Mouse (Mus musculus) kidney, postnatal 14 days (tissue): ENCODE data around the gene Clk2.

Experiments used
- DNase-seq: peaks from one replicate; pipeline ENCODE4 v3.0.0; 2022; ENCODE audit warnings: mixed read lengths

The Clk2 gene

DNA sequence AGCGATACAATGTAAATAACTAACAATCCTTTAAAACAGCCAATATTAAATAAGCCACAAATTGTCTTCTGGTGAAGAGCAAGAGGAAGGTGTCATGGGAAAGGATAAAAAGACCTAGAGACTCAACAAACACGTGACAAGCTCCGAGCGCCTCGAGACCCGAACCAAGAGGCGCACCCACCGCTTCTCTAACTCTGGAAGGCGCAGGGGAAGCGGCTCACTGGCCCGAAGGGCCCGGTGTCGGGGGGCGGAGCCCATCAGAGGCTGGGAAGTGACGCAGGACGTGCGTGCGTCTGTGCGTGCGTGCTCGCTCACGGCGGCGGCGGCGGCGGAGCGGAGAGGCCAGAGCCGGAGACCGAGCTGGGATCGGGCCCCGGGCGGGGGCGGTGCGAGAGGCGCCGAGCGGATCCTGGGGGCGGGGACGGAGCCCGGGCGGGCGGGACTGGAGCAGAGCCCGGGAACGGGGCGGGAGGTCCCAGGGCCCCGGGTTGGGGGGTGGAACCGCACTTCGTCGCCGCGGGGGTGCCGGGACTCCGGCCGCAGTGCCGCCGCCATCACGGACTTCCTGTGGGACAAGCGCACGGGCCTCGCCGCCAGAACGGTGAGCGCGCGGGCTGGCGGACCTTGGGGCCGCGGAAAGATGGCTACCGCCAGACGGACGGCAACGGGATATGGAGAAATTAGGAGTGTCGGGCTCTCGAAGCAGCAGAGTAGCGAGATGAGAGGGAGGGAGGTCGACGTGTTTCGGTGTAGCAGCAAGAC is at the start of gene Clk2:
TSS of gene Clk2 (plus strand) at position 290 of the 762 bp plus-strand sequence.
- peak; percentile 97 for DNase-seq

DNA sequence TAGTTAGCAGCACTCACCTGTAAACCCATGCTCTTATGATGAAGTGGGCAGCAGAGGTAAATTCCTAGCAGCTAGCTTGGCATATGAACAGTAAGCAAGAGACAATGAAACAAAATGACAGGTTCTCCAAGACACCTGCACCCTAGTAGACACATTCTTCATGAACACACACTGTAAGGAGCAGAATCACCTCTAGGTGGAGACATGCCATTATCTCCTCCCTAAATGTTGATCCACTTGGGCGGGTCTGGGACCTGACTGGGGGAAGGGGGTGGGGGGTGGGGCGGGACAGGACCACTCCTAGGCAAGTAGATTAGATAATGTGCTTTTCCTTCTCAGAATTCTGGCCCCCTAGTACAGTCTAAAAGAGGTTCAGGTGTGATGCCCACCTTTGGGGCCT is 49.1 kb upstream of the Clk2 start:
- peak; percentile 60 for DNase-seq

DNA sequence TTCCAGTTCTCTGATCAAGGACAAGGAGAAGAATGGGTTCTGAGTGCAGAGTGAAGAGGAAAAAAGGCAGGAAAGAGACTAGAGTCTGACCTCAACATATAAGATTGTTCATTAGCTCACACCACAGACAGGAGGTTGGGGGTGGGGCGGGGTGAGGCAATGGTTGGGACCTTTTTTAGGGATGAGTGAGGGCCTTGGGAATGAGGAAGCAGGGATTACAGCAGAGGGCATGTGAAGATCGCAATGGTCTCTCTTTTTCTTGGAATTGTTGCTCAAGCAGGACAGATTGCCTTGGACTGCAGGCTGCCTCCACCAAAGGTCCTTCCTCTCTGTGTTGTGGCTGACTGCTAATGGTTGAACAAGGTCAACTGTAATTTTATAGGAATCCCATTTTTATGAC is 41.3 kb upstream of the Clk2 start:
- no peak for DNase-seq

DNA sequence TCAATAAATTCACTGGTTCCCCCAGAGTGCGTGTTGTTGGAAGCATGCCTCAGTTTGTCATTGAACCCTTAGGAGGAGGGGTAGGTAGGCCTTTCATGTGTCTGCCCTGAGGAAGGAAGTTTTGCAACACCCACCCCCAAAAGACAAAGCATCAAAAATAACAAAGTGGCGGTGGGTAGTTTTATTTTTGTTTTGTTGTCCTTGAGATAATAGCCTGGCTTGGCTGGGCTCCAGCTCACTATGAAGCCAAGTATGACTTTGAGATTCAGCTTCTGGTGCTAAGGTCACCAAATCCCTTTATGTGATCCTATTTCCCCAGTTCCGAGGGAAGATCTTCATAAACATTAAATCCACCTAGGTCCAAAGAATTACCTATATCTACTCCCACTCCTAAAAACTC is 40.4 kb upstream of the Clk2 start:
- peak; percentile 43 for DNase-seq

DNA sequence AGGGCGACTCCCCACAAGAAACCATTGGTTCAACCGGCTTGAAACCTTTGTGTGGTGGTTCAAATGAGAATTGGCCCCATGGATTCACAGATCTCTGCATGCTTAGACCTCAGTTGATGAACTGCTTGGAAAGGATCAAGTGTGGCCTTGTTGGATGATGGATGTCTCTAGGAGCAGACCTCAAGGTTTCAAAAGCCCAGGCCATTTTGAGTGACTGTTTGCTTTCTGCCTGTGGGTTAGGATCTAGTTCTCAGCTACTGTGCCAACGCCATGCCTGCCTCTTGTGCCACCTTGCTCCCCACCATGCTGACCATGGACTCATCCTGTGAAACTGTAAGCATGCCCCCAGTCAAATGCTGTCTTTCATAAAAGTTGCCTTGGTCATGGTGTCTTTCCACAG is 38.6 kb upstream of the Clk2 start:
- no peak for DNase-seq

DNA sequence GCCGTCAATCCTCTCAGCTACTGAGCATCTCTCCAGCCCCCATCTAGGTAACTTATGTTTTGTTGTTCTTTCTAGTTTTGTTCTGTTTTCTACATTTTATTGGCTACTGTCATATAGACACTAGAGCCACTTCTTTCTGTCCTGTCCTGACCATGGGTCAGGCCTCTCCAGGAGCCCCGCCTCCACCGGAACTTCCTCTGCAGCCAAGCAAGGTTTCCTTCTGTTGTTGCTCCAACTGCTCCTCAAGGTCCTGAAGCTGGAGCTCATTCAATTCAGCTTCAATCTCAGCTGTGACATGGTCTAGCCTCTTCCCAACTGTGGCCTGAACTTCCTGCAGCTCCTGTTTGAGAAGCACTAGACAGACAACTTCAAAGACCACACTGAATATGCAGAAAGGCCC is 34.7 kb upstream of the Clk2 start:
- DNase-seq = no peak

DNA sequence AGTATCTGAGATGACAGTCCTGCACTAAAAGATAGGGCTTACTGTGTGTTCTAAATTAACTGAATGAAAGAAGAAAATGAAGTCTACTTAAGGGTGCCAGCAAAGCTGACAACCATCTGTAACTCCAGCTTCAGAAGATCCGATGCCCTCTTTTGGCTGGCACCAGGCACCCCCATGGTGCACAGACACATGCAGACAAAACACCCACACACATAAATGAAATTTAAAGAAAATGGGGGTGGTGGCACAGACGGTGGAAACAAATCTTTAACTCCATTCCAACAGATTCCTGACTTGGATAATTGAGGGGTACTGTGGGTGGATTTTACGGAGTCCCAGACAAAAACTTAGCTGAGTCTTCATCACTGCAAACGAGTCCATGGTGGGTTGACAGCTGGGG is 32.8 kb upstream of the Clk2 start:
- DNase-seq = no peak

DNA sequence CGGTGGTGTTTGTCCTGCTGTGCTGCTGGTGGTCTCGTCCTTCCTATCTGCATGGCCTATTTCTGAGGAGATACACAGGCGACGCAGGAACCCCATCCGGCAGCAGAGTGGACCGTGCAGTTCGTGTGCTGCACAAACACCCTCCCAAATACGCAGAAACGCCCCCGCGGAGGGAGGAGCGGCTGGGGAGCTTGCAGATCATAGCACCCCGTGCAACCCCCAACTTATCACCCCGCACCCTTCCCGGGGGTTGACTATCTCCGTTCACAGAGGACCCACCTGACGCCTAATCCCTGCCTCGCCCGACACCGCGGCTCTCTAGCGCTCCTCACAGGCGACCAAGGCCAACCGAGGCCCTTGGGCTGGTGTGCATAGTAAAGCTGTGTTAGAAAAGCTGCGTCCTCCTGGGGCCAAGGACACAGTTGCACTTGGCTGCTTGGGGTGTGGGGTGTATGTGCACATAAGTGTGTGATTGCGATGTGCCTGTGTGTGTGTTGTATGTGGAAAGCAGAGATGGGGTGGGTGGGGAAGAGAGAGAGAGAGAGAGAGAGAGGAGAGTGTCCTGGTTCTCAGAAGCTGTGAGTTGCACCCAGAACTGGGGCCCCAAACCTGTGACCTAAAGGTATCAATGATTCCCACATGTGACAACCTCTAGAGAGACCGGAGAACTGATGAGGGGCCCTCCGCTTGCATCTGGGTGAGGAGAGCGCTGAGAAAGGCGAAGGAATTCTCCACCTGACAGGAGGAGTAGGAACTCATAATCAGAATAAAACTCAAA is 32.1 kb upstream of the Clk2 start:
- peak; percentile 17 for DNase-seq

DNA sequence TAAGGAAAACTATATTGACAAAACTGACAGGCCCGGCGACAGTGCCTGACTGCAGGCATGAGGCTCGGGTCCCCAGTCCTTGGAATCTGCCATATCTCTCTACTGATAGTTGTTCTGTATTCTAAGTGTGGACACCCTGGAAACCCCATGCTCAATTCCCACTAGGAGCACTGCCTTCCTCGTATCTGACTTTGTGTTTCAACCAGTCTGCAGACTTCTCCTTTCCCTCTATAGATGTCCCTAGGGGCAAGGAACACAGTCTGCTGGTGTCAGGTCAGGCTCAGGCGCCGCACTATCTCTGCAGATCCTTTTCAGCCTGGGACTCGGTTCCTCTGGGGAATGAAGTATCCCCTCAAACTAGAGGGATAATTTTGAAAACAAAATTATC is 31.5 kb upstream of the Clk2 start:
- DNase-seq = no peak

DNA sequence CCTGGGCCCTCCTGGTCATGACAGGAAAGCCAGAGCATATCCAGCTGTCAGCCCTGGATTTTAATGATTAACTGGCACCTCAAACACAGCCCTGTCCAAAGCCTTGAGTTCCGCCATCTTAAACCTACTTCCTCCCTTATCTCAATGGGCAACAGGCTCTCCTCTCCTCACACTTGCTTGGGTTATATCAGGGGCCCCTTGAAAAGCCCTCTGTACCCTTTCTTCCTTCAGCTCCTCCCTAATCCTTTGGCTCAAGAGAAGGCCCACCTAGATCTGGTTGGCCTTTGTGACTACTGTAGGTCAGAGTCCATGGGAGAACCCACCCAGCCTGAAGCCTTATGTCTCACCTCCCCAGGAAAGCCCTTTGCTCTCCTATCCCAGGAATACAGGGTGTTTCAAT is 30.8 kb upstream of the Clk2 start:
- DNase-seq = no peak

DNA sequence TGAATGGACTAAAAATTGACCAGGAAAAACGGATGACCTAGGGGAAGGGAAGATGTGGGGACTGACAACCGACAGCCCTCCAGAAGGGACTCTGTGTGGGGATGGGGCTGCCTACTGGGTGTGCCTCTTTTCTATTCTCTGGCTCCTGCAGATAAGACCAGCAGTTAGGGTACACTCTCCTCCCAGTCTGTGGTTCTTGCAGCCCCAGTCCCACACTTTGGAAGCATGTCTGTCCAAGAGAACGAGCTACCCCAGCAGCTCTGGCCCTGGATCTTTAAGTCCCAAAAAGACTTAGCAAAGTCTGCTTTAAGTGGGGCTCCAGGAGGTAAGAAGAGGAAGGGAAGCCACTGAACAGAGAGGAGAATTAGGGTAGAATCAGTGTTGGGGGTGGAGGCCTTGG is 28.6 kb upstream of the Clk2 start, which contains the start of gene Pklr:
TSS of gene Pklr (plus strand) at position 185 of the 400 bp plus-strand sequence.
- no peak for DNase-seq

DNA sequence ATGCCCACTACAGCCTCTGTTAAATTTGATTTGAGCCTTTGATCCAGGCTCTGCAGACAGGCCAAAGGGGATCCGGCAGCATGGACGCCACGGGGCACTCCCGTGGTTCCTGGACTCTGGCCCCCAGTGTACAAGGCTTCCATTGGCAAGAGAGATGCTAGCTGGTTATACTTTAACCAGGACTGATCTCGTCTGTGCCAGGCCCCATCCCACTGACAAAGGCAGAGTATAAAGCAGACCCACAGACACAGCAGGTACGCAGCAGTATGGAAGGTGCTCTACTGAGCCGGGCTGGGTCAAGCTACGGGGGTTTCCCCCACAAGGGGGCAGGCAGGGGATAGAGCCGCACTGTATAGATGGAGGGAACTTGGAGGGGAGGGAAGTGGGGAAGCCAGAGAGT is 28.2 kb upstream of the Clk2 start:
- peak; percentile 88 for DNase-seq

DNA sequence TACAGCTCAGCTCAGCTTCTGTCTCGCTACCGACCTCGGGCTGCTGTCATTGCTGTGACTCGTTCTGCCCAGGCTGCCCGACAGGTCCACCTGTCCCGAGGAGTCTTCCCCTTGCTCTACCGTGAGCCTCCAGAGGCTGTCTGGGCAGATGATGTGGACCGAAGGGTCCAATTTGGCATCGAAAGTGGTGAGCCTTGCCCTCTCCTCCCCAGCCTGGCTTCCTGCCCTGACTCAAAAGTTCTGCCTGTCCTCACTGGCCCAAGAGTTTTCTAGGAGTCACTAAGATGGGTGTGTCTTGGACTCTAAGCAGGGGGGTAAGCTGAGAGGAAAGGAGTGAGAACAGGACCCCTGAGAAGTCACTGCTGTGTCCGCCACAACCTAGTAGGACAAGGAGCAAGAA is 19.8 kb upstream of the Clk2 start:
- DNase-seq = peak; percentile 44

DNA sequence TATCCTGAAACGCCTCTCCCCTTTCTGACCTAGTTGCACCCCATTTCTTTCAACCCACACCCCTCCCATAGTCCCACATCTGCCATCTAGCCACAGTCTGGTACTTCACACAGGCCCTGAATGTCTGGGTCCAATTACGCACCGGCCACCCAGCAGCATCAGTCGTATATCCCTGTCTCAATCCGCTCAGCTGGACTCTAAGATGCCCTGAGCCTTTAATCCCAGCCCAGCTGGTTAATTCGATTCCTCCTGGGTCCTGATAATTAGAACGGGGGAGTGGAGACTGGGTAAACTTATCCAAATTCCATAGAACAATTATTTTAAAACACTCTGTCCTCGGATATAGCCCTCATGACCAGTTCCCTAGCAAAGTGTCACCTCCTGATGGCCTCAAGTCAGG is 19.0 kb upstream of the Clk2 start:
- DNase-seq = no peak

DNA sequence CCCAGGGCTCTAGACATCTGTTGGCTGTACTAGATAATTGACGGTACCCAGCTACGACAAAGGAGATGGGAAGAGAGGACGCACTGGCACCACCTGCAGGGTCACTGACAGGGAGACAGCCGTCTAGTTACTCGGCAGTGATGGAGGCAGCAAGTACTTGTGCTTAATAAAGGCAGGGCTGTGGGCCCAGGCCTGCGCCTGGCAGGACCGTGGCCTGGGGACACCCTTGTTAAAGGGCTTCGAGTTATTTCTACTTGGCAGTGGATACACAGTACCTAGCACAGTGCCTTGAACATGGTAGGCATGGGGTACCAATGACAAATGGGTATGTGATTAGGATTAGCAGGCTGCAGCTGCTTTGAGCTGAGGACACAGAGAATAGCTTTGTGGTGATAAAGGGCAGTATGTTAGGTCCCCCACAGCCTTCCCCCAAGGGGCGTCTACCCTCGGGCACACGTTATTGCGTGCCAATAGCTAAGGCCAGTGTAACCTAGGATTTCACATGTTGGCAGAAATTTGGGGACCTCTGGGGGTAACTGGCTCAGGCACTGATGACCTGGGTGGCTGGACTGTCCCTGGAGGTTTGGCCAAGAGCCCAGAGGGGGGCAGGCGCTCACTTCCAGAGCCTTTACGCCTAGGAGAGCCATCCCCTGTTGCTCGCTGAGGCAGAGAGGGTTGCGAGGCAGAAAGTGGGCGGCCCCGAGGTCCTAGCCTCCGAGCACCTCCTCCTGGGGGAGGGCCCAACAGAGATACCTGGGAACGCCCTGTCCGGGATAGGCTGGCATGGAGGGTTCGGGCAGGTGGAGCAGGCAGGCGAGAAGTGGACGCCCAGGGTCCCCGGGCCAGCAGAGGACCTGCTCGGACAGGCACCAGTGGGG is 17.3 kb upstream of the Clk2 start:
- DNase-seq = peak; percentile 74

DNA sequence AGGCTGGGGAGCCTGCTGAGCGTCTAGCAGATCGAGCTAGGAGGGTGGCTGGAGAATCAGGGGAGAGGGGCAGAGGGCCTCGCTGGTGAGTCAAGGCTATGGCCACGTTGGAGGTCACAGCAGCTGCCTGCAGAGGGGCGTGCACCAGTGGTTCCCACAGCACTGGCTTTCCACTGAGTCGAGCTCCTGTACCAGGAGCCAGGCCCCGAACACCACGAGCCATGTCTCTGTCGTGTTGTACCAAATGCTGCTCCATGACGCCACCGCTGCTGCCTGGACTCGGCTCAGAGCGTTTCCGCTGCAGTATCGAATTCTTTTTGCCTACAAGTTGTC is 16.6 kb upstream of the Clk2 start:
- no peak for DNase-seq

DNA sequence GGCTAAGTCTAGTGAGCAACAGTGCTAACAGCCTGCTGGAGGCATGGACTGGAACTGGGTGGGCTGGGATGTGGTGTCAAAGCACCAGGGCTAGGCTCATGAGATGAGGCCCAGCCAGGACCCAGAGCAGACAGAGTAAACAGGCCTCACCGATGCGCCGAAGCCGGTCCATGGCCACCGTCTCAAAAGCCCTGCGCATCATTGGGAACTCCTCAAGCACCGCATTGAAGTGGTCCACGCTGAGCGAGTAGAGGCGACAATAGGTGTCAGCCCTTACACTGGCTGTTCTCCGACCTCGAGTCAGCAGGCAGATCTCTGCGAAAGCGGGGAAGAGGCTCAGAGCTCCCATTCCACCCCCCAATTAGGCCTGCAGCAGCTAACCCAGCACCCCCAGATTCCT is 16.0 kb upstream of the Clk2 start:
- DNase-seq = no peak

DNA sequence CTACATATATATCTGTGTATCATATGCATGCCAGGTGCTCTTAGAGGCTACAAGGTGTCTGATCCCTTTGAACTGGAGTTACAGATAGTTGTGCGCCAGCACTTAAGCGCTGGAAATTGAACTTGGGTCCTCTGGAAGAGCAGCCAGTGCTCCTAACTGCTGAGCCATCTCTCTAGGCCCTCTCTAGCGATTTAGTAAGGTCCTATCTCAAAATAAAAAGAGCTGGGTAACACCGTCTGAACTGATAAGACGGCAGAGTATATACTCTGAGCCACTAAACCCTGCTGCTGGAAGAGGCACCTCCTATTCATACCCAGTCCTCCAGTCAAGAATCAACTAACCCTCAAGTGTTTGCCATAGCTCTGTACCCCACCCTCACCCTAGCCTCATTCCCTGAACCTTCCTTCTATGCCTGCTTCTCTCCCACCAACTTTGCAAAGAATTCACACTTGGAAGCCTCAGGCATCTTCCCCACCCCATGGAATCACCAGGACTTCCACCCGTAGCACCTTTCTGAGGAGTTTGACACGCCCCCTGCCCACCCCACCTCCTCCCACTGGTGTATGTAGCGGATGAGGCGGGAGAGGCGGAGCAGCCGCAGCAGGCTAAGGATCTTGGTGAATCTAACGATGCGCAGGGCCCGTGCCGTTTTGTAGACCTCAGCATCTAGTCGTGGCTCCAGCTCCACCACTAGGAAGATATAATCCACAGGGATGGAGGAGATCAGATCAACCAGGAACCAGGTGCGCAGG is 12.3 kb upstream of the Clk2 start:
- no peak for DNase-seq

DNA sequence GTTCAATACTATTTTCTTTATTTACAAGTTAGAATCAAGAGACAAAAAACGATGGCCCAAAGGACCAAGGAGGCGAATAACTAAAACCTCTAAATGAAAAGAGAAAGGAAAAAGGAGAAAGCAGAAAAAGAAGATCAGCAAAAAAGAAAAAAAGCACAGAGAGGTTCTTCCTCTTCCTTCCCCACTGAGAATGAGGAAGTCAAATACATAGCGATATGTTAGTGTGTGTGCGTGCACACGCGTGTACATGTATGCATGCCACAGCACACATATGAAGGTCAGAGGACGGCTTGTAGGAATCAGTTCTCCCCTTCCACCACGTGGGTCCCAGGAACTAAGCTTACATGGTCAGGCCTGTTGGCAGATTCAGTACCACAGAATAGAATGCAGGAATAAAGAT is 7.6 kb upstream of the Clk2 start:
- no peak for DNase-seq

DNA sequence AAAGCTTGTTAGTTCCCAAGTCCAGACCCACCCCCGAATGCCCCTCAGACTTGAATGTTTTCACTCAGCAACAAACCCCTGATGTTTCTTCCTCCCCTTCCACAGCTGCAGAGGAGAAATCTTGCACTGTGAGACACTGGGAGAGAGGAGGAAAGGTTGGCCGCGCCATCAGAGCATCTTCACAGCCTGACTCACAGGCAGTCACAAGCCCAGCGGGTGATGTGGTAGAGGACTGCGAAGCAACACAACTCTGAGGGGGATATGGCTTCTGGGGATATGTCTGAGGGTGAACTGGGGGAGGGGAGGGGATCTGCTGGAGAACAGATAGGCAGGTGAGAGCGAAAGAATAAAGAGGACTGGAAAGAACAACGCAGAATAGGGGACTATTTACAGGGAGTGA is 5.9 kb upstream of the Clk2 start:
- DNase-seq = no peak

DNA sequence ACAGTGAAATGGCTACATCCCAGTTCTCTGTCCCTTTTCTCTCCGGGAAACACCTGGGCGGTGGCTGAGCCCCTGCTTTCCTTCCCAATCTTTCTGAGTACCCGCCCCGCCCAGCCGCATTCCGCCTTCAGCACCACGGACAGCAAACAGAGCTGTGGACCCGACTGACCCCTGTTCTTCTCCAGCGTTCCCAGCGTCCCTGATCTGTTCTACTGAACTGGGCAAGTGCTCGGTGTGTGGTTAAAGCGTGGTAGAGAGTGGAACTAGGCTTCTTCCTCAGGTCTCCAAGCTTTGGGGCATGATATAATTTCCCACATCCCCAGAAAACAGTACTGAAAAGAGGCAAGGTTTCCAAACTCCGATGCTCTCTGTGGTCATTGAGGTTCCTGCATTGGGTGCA is 5.4 kb upstream of the Clk2 start:
- peak; percentile 74 for DNase-seq

DNA sequence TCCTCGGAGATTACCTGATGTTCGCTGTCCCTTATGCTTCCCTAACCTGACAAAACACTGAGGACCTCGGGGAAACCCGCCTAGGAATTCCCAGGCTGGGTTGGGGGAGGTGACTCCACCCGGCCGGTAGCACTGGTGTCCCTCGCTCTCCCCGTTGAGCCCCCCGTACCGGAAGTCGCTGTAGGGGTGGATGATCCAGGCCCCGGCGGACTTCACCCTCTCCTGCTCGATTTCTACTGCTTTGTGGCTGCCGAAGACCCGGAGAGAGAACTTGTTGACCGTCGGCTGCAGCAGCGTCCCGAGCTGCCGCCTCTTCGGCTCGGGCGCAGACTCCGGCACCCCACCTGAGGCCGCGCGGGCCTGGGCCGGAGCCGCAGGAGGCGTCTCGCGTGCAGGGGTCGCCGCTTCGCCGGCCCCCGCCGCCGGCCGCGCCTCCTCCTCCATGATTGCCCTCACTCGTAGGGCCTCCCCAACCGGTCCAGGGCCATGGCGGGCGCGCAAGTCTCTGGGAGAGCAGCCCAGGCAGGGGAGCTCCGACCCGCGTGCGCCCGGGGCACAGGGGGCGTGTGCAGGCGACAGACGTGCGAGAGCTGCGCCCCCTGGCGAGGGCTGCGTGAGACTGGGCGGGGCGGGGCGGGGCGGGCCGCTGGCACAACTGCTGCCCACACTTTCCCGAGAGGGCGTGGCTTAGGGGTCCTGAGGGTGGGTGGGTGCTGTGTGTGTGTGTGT is 4.8 kb upstream of the Clk2 start, which contains the start of gene Hcn3:
TSS of gene Hcn3 (minus strand) at position 581 of the 729 bp plus-strand sequence.
- peak; percentile 74 for DNase-seq
